Mouse (Mus musculus) embryonic facial prominence, embryonic 10.5 days (tissue): ENCODE data around the gene Lmo4. TPM values are rescaled to one million over a fixed set of nuclear protein-coding genes. Genes with fewer than 3 reads are reported as not detected.

ENCODE experiments used
- DNase-seq: peaks from one replicate; pipeline ENCODE4 v3.0.0-alpha.2; 2017; ENCODE audit warnings: low spot score
- H3K27ac ChIP-seq: fragments of 300-500 bp; sonication (generic); replicated peaks from 2 replicates; pipeline ENCODE4 v1.5.1; 2016; ENCODE audit warnings: mild to moderate bottlenecking
- H3K27me3 ChIP-seq: fragments of 300-500 bp; sonication (generic); replicated peaks from 2 replicates; pipeline ENCODE4 v1.6.1; 2016; ENCODE audit warnings: low read depth, mild to moderate bottlenecking; ENCODE audit not compliant: poor library complexity, severe bottlenecking
- H3K36me3 ChIP-seq: fragments of 300-500 bp; sonication (generic); replicated peaks from 2 replicates; pipeline ENCODE4 v1.6.1; 2016; ENCODE audit warnings: mild to moderate bottlenecking, moderate library complexity
- H3K4me1 ChIP-seq: fragments of 300-500 bp; sonication (generic); 2 replicates; pipeline ENCODE4 v1.6.1; 2016
- H3K4me3 ChIP-seq: fragments of 300-500 bp; sonication (generic); 2 replicates; pipeline ENCODE4 v1.5.1; 2016; ENCODE audit warnings: mild to moderate bottlenecking, moderate library complexity
- H3K9me3 ChIP-seq: fragments of 300-500 bp; sonication (generic); 2 replicates; pipeline ENCODE4 v1.6.1; 2016; ENCODE audit warnings: mild to moderate bottlenecking
- WGBS: fragments of 180-500 bp; shearing (Covaris S2); methylation state at CpG from one replicate; pipeline ENCODE4 v1.1.7; 2016; 5-methylcytosine and 5-hydroxymethylcytosine counted together
- polyA plus RNA-seq: library from polyadenylated mRNA; unstranded; fragments of >200 nt; fragmentation: Nextera tagmentation; extraction: Ambion mirVana; gene quantifications from 2 replicates; pipeline ENCODE4 v1.2.1, GENCODE M21; 2016

The Lmo4 gene
- 61.2 and 66.3 TPM in 2 replicates for polyA plus RNA-seq

DNA sequence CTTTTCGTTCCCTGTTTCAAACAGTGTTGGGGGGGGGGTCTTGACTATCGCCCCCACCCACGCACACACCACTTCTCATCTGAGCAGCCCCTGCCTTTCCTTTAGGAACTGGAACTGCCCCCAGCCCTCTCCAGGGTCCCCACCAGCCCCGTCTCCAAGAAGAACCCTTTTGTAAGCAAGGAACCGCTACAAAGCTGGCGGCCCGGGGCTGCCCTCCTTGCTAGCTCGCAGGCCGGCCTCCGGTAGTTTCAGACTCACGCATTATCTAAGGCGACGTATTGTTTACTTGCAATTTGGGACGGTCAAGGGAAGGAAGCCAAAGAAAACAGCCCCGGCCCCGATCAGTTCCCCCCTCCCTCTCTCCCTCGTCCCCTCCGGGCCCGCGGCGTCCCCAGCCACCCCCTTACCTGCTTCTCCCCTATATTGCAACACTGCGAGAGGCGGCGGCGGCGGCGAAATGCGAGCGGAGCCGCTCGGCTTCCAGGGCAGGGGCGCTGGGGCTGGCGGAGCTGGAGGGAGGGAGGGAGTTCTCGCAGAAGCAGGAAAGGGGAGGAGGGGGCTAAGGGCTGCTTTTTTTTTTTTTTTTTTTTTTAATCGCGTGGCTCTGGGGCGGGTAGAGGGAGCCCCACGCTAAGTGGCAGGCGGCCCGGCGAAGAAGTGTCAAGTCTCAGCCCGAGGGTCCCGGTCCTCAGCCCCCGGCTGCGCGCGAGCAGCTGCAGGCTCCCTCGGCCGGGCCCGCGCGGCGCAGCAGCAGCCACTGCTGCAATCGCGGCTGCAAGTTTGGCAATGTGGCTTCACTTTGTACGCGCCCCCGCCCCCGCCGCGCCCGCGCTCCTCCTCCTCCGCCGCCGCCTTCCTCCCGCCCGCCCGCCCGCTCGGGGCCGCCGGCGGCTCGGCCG lies at the start of gene Lmo4:
Gene Lmo4 (minus strand): TSS at position 808 of the 899 bp plus-strand sequence.
- under 1% methylated on average over 72 of the region's 76 CpGs for WGBS
- Histone ChIP-seq H3K27me3 (no peaks in the 10 kb centered on the region), H3K4me1 (peaks cover 37% of the 10 kb centered on the region), H3K9me3 (no peaks in the 10 kb centered on the region), H3K27ac (peak within 1 kb of the TSS; percentile 99), H3K4me3 (peak within 1 kb of the TSS; percentile 93), H3K36me3 (peaks cover 21% of the 10 kb centered on the region)
- DNase-seq, result peak; percentile 87

DNA sequence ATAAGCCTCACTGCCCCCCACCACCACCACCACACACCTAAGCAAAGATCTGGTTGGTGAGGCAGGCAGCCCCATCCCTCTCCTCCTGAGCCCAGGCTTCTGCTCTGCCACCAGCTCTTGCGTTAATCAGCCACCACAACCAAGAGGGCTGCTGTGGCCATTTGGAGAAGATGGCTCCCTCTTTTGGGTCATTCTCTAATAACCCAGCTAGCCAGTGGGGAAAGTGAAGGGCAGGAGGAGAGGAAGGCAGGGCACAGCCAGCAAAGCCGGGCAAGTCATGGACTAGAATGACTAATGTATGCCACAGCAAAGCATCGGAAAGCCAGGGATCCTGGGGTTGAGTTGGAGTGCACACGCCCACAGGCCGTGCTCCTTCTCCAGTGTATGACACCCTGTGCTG lies 49.3 kb upstream of the Lmo4 start:
- WGBS, result 72% methylated on average over 5 of the region's 5 CpGs
- Histone ChIP-seq H3K27ac (no peak overlapping the region), H3K36me3 (no peaks in the 10 kb centered on the region), H3K27me3 (no peaks in the 10 kb centered on the region), H3K9me3 (no peaks in the 10 kb centered on the region), H3K4me1 (peaks cover 15% of the 10 kb centered on the region), H3K4me3 (no peak overlapping the region)
- no peak for DNase-seq

GRCm38 (mm10) chr3:144253018-144253417 lies 48.0 kb upstream of the Lmo4 start:
- H3K4me1 ChIP-seq, result peaks cover 13% of the 10 kb centered on the region
- no peak overlapping the region for H3K4me3 ChIP-seq
- no peaks in the 10 kb centered on the region for H3K27me3 ChIP-seq
- DNase-seq, result no peak
- H3K9me3 ChIP-seq, result no peaks in the 10 kb centered on the region
- no peak overlapping the region for H3K27ac ChIP-seq
- no peaks in the 10 kb centered on the region for H3K36me3 ChIP-seq
- 78% methylated on average over 6 of the region's 6 CpGs for WGBS

DNA sequence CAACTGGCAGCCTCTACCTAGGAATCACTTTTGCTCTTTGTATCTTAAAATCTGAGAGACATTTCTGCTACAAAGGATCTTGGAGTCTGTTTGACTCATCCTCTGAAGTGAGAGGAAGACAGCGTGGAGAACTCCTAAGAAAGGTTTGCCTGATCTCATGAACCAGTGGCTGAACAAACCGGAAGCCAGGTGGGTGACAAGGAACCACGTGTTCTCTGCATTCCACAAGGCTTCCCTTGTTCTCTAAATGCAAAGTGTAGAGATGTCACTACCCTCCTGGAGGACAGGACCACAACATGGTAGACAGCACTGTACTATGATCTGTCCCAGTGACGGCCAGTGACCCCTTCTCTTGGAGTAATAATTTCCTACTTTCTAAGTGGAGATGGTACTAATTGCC lies 47.1 kb upstream of the Lmo4 start:
- WGBS, result 81% methylated on average over 4 of the region's 4 CpGs
- Histone ChIP-seq H3K9me3 (no peaks in the 10 kb centered on the region), H3K4me3 (no peak overlapping the region), H3K4me1 (peaks cover 4% of the 10 kb centered on the region; the same call in 1 of the 2 replicates), H3K27ac (no peak overlapping the region), H3K27me3 (no peaks in the 10 kb centered on the region), H3K36me3 (no peaks in the 10 kb centered on the region)
- DNase-seq, result no peak

DNA sequence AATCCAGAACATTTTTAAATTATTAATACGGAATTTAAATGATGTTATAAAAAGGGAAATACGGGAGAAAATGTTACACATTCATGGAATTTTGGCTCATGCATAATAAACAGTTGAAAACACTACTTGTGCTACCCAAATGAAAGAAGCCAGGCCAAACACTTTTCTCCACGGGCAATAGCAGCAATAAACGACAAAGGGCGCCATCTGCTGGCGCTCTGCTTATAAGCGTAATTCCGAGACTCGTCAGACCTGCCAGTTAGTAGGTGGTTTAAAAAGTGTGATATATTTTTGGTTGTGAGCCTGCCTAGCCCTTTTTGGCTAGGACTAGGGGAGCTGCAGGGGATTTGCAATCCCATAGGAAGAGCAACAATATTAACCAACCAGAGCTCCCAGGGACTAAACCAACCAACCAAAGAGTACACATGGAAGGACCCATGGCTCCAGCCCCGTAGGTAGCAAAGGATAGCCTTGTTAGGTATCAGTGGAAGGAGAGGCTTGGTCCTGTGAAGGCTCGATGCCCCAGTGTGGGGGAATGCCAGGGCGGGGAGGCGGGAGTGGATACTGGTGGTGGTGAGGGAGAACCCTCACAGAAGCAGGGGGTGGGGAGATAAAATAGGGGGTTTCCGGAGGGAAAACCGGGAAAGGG lies 37.1 kb upstream of the Lmo4 start:
- no peaks in the 10 kb centered on the region for H3K4me1 ChIP-seq
- no peak overlapping the region for H3K4me3 ChIP-seq
- no peak overlapping the region for H3K27ac ChIP-seq
- H3K36me3 ChIP-seq, result no peaks in the 10 kb centered on the region
- no peaks in the 10 kb centered on the region for H3K27me3 ChIP-seq
- peak; percentile 78 for DNase-seq
- WGBS, result 27% methylated on average over 15 of the region's 15 CpGs
- no peaks in the 10 kb centered on the region for H3K9me3 ChIP-seq

- no peaks in the 10 kb centered on the region for H3K9me3 ChIP-seq
- no peaks in the 10 kb centered on the region for H3K36me3 ChIP-seq
- no peaks in the 10 kb centered on the region for H3K4me1 ChIP-seq
- H3K4me3 ChIP-seq, result no peak overlapping the region
- WGBS, result 91% methylated on average over 3 of the region's 3 CpGs
- H3K27ac ChIP-seq, result no peak overlapping the region
- no peak for DNase-seq
- no peaks in the 10 kb centered on the region for H3K27me3 ChIP-seq
Measured at GRCm38 (mm10) chr3:144241161-144241560, 36.1 kb upstream of the Lmo4 start.

- H3K27ac ChIP-seq, result no peak overlapping the region
- no peaks in the 10 kb centered on the region for H3K9me3 ChIP-seq
- H3K27me3 ChIP-seq, result no peaks in the 10 kb centered on the region
- 93% methylated on average over 11 of the region's 11 CpGs for WGBS
- H3K4me1 ChIP-seq, result 0 out of 2 replicates have a peak, but pooled peaks cover 4% of the 10 kb centered on the region
- H3K4me3 ChIP-seq, result no peak overlapping the region
- no peaks in the 10 kb centered on the region for H3K36me3 ChIP-seq
- DNase-seq, result no peak
Measured at GRCm38 (mm10) chr3:144238482-144238881, 33.5 kb upstream of the Lmo4 start.

- no peaks in the 10 kb centered on the region for H3K27me3 ChIP-seq
- no peak for DNase-seq
- no peaks in the 10 kb centered on the region for H3K36me3 ChIP-seq
- H3K4me1 ChIP-seq, result peaks cover 17% of the 10 kb centered on the region
- no peak overlapping the region for H3K4me3 ChIP-seq
- no peak overlapping the region for H3K27ac ChIP-seq
- 89% methylated on average over 11 of the region's 11 CpGs for WGBS
- H3K9me3 ChIP-seq, result no peaks in the 10 kb centered on the region
Measured at GRCm38 (mm10) chr3:144232347-144233008, 27.5 kb upstream of the Lmo4 start.

DNA sequence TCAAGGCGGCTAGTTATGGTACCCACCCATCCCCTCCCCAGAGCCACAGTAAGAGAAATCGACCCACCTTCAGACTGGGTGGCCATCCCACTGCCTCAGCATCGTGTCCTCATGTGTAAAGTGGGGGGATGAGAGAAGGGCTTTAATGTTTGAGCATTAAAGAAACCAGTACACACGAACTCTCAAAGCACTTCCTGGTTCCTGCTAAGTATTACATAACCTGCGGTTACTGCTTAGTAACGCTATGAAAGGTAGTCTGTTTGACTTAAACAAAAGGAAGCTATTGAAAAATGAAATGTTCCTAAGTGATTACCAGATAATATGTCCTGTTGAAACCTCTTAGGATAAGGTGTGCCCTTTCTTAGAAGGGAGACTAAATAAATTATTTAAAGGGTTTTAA lies 26.9 kb upstream of the Lmo4 start:
- no peak overlapping the region for H3K4me3 ChIP-seq
- no peaks in the 10 kb centered on the region for H3K9me3 ChIP-seq
- no peaks in the 10 kb centered on the region for H3K36me3 ChIP-seq
- H3K27ac ChIP-seq, result no peak overlapping the region
- 82% methylated on average over 6 of the region's 6 CpGs for WGBS
- no peak for DNase-seq
- H3K27me3 ChIP-seq, result no peaks in the 10 kb centered on the region
- peaks cover 17% of the 10 kb centered on the region for H3K4me1 ChIP-seq

DNA sequence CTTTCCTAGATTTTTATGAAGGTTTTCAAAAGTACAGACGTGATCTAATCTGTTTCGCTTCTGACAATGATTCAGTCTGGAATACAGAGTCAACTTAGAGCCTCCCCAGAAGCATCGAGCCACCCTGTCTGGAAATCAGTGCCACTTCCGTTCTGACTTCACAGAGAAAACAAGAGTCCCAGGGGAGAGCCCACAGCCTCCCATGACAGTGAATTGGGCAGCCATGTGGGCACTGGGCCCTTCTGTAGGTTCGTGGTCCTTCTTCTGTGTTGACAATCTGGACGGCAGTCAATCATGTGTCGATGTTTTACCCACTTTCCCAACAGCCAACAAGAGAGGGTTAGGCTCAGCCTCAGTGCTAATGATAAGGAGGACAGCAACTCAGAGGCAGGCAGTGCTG lies 26.4 kb upstream of the Lmo4 start:
- Histone ChIP-seq H3K4me3 (no peak overlapping the region), H3K9me3 (no peaks in the 10 kb centered on the region), H3K27me3 (no peaks in the 10 kb centered on the region; the same call in 1 of the 2 replicates), H3K36me3 (no peaks in the 10 kb centered on the region), H3K4me1 (peaks cover 17% of the 10 kb centered on the region), H3K27ac (no peak overlapping the region)
- no peak for DNase-seq
- WGBS, result 85% methylated on average over 7 of the region's 7 CpGs

- Histone ChIP-seq H3K27ac (no peak overlapping the region), H3K9me3 (no peaks in the 10 kb centered on the region), H3K27me3 (peaks cover 3% of the 10 kb centered on the region), H3K36me3 (no peaks in the 10 kb centered on the region), H3K4me1 (peaks cover 23% of the 10 kb centered on the region), H3K4me3 (no peak overlapping the region)
- no peak for DNase-seq
- 74% methylated on average over 9 of the region's 9 CpGs for WGBS
Measured at GRCm38 (mm10) chr3:144230016-144230415, 25.0 kb upstream of the Lmo4 start.

GRCm38 (mm10) chr3:144229312-144229711 lies 24.3 kb upstream of the Lmo4 start:
- Histone ChIP-seq H3K4me3 (no peak overlapping the region), H3K27me3 (peaks cover 3% of the 10 kb centered on the region), H3K9me3 (no peaks in the 10 kb centered on the region), H3K4me1 (peaks cover 30% of the 10 kb centered on the region), H3K27ac (peak overlapping the region; percentile 24; the same call in 1 of the 2 replicates), H3K36me3 (no peaks in the 10 kb centered on the region)
- no peak for DNase-seq
- 48% methylated on average over 7 of the region's 7 CpGs for WGBS
